Mouse (Mus musculus): Measurements from ENCODE around the gene Ttll1. TPM values are rescaled to one million over a fixed set of nuclear protein-coding genes. Genes with fewer than 3 reads are reported as not detected.

Ttll1 gene
- total and polyA plus RNA-seq, 3 experiments, result 2.5 to 9.9 (median 4.9) TPM

DNA sequence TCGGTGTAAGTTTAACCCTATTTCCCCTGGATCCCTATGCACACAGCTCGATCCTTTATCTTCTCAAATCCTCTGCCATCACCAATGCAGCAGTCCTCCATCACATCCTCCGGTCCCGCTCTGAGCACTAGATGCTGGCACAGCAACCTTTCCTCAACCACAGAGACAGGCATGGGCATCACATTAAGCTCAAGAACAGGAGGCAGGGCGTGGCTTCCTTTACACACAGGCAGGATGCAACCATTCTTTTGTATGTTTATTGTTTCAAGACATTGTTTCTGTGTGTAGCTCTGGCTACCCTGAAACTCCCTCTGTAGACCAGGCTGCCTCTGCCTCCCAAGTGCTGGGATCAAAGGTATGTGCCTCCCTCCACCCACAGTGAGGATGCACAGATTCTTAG is 55.1 kb downstream of the Ttll1 start:
- no peak overlapping the region for H3K27ac ChIP-seq (ENCODE audit: insufficient read depth, low read depth)
- H3K27me3 ChIP-seq (replicated peaks), result no peaks in the 10 kb centered on the region
- no peaks in the 10 kb centered on the region for H3K9me3 ChIP-seq (replicated peaks; ENCODE audit: low read length)
- in situ Hi-C loops (cut with MboI; ENCODE audit: low pct_ligation_motif_present, low pct_unique_long_range_greater_than_20kb, low sequenced_read_pairs) (no loop called here), dilution Hi-C loops (cut with MboI; ENCODE audit: extremely low pct_ligation_motif_present, extremely low pct_unique_long_range_greater_than_20kb, low sequenced_read_pairs) (no loop called here)
- H3K4me1 ChIP-seq (ENCODE audit: control insufficient read depth in 1 of 2, insufficient read depth in 2 of 2), result peaks cover 10 to 94% of the 10 kb centered on the region in 2 experiments; a peak in 3 of 4 replicates
- H3K9ac ChIP-seq (ENCODE audit: insufficient read depth, low read depth), result no peak overlapping the region
- TF ChIP-seq EP300 (IDR thresholded peaks at IDR 0.05; ENCODE audit: low read length), result no peak
- no peak for TF ChIP-seq UBTF (IDR thresholded peaks at IDR 0.05; ENCODE audit: low read depth, low read length)
- no peak for TF ChIP-seq MAZ (IDR thresholded peaks at IDR 0.05; ENCODE audit: low read depth, low read length)
- TF ChIP-seq PAX5 (IDR thresholded peaks at IDR 0.05; ENCODE audit: low read length), result no peak
- no peak for TF ChIP-seq CTCF (conservative IDR thresholded peaks at IDR 0.05 in 1 of 2, IDR thresholded peaks at IDR 0.05 in 1 of 2; ENCODE audit: low read depth in 2 of 2, low read length in 2 of 2)
- TF ChIP-seq RCOR1 (conservative IDR thresholded peaks at IDR 0.05; ENCODE audit: low read depth, low read length), result no peak
- no peak for TF ChIP-seq SIN3A (IDR thresholded peaks at IDR 0.05; ENCODE audit: low read length)
- no peak for TF ChIP-seq ELF1 (IDR thresholded peaks at IDR 0.05; ENCODE audit: low read depth, low read length)
- no peak for TF ChIP-seq POLR2A (IDR thresholded peaks at IDR 0.05; ENCODE audit: low read depth, low read length)
- no peak for TF ChIP-seq RAD21 (IDR thresholded peaks at IDR 0.05; ENCODE audit: low read depth, low read length)
- no peak for TF ChIP-seq TCF12 (IDR thresholded peaks at IDR 0.05; ENCODE audit: low read depth, low read length)
- TF ChIP-seq MEF2A (IDR thresholded peaks at IDR 0.05; ENCODE audit: borderline replicate concordance, low read depth, low read length), result no peak
- no peak for TF ChIP-seq ZKSCAN1 (IDR thresholded peaks at IDR 0.05; ENCODE audit: borderline replicate concordance, low read depth, low read length)
- no peak for TF ChIP-seq ZC3H11A (IDR thresholded peaks at IDR 0.05; ENCODE audit: low read depth, low read length)
- TF ChIP-seq CHD1 (IDR thresholded peaks at IDR 0.05; ENCODE audit: low read depth, low read length), result no peak
- TF ChIP-seq ZNF384 (IDR thresholded peaks at IDR 0.05; ENCODE audit: low read depth, low read length), result no peak
- no peak for TF ChIP-seq ETS1 (conservative IDR thresholded peaks at IDR 0.05; ENCODE audit: low read depth, low read length)
- peaks cover 0 to 29% of the 10 kb centered on the region in 2 experiments for H3K36me3 ChIP-seq (replicated peaks in 1 of 2; ENCODE audit: control insufficient read depth in 1 of 2, insufficient read depth in 1 of 2, low read length in 1 of 2)
- no peak overlapping the region for H3K4me2 ChIP-seq (ENCODE audit: insufficient read depth, low read depth, poor library complexity, severe bottlenecking)
- no peak for DNase-seq (ENCODE audit: extremely low read depth)
- peaks cover 50% of the 10 kb centered on the region for H3K79me2 ChIP-seq (replicated peaks; ENCODE audit: control insufficient read depth, extremely low read depth, insufficient read depth, poor library complexity, severe bottlenecking)
- no peak overlapping the region for H3K4me3 ChIP-seq (replicated peaks in 1 of 3; ENCODE audit: low read depth in 2 of 3, low read length in 2 of 3, poor library complexity in 1 of 3)

DNA sequence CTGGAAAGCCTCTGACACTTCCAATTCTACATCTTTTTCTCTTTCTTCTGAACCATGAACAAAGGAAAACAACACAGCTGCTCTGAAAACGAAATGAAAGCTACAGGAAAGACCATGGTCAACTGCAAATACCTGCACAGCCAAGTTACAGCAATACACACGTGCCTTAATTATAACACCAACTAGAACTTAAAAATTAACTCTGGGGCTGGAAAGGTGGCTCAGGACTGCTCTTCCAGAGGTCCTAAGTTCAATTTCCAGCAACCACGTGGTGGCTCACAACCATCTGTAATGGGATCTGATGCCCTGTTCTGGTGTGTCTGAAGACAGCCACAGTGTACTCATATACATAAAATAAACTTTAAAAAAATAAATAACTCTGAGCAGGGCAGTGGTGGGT is 55.7 kb downstream of the Ttll1 start:
- Histone ChIP-seq H3K9ac (ENCODE audit: insufficient read depth, low read depth) (no peak overlapping the region), H3K4me2 (ENCODE audit: insufficient read depth, low read depth, poor library complexity, severe bottlenecking) (no peak overlapping the region), H3K79me2 (replicated peaks; ENCODE audit: control insufficient read depth, extremely low read depth, insufficient read depth, poor library complexity, severe bottlenecking) (peaks cover 48% of the 10 kb centered on the region), H3K9me3 (replicated peaks; ENCODE audit: low read length) (no peaks in the 10 kb centered on the region), H3K27ac (ENCODE audit: insufficient read depth, low read depth) (no peak overlapping the region), H3K4me1 (ENCODE audit: control insufficient read depth in 1 of 2, insufficient read depth in 2 of 2) (peaks cover 11 to 93% of the 10 kb centered on the region in 2 experiments; a peak in 3 of 4 replicates), H3K27me3 (replicated peaks) (no peaks in the 10 kb centered on the region), H3K4me3 (replicated peaks in 1 of 3; ENCODE audit: low read depth in 2 of 3, low read length in 2 of 3, poor library complexity in 1 of 3) (no peak overlapping the region), H3K36me3 (replicated peaks in 1 of 2; ENCODE audit: control insufficient read depth in 1 of 2, insufficient read depth in 1 of 2, low read length in 1 of 2) (peaks cover 0 to 33% of the 10 kb centered on the region in 2 experiments)
- dilution Hi-C loops (cut with MboI; ENCODE audit: extremely low pct_ligation_motif_present, extremely low pct_unique_long_range_greater_than_20kb, low sequenced_read_pairs) (no loop called here), in situ Hi-C loops (cut with MboI; ENCODE audit: low pct_ligation_motif_present, low pct_unique_long_range_greater_than_20kb, low sequenced_read_pairs) (no loop called here)
- TF ChIP-seq POLR2AphosphoS2 (IDR thresholded peaks at IDR 0.05; ENCODE audit: low read depth, low read length) (no peak), MXI1 (IDR thresholded peaks at IDR 0.05; ENCODE audit: low read depth, low read length) (no peak), SIN3A (IDR thresholded peaks at IDR 0.05; ENCODE audit: low read length) (no peak)
- DNase-seq (ENCODE audit: extremely low read depth), result no peak
